Mouse (Mus musculus) stomach, embryonic 16.5 days (tissue): ENCODE results near the gene A230050P20Rik. TPM values are rescaled to one million over a fixed set of nuclear protein-coding genes. Genes with fewer than 3 reads are reported as not detected.

ENCODE experiments used
- ATAC-seq: fragments of 200-750 bp; cut with Nextera tagmentation; 2 replicates; pipeline ENCODE4 v1.8.0; 2017; ENCODE audit warnings: moderate number of reproducible peaks, moderate TSS enrichment; ENCODE audit not compliant: insufficient read depth, low FRiP score
- H3K27ac ChIP-seq: fragments of 300-500 bp; sonication (generic); 2 replicates; pipeline ENCODE4 v1.5.1; 2014; ENCODE audit warnings: low read length
- H3K27me3 ChIP-seq: fragments of 300-500 bp; sonication (generic); 2 replicates; pipeline ENCODE4 v1.6.1; 2014; ENCODE audit warnings: low read length, control low read depth, mixed read lengths; ENCODE audit not compliant: control insufficient read depth, insufficient read depth
- H3K36me3 ChIP-seq: fragments of 300-500 bp; sonication (generic); 2 replicates; pipeline ENCODE4 v1.6.1; 2014; ENCODE audit warnings: low read length; ENCODE audit not compliant: control insufficient read depth, insufficient read depth
- H3K4me1 ChIP-seq: fragments of 300-500 bp; sonication (generic); 2 replicates; pipeline ENCODE4 v1.6.1; 2014; ENCODE audit warnings: low read length, control low read depth, mixed read lengths; ENCODE audit not compliant: control insufficient read depth, insufficient read depth
- H3K4me2 ChIP-seq: fragments of 300-500 bp; sonication (generic); 2 replicates; pipeline ENCODE4 v1.6.1; 2014; ENCODE audit warnings: low read depth, low read length, mixed read lengths
- H3K4me3 ChIP-seq: fragments of 300-500 bp; sonication (generic); replicated peaks from 2 replicates; pipeline ENCODE4 v1.5.1; 2014; ENCODE audit warnings: mild to moderate bottlenecking, low read length
- H3K9ac ChIP-seq: fragments of 300-500 bp; sonication (generic); 2 replicates; pipeline ENCODE4 v1.6.1; 2014; ENCODE audit warnings: low read length
- H3K9me3 ChIP-seq: fragments of 300-500 bp; sonication (generic); replicated peaks from 2 replicates; pipeline ENCODE4 v1.6.1; 2016; ENCODE audit warnings: low read length, control low read depth; ENCODE audit not compliant: control insufficient read depth
- WGBS: fragments of 180-500 bp; shearing (Covaris S2); extraction: QIAGEN DNeasy Blood & Tissue Kit; methylation state at CpG from one replicate; pipeline ENCODE4 v1.1.7; 2014; 5-methylcytosine and 5-hydroxymethylcytosine counted together
- microRNA-seq: library from miRNA; unstranded; fragments of <30 nt; microRNA quantifications from one replicate; pipeline ENCODE4, GENCODE M21; 2016
- polyA plus RNA-seq: library from polyadenylated mRNA; unstranded; fragments of >200 nt; fragmentation: Nextera tagmentation; extraction: Ambion mirVana; gene quantifications from 2 replicates; pipeline ENCODE4 v1.2.1, GENCODE M21; 2015

Gene A230050P20Rik
- polyA plus RNA-seq, 1 experiment from 2014 or later, result 16.8 TPM

- peak within 1 kb of the TSS; percentile 72 for H3K27ac ChIP-seq
These were observed 30.1 kb downstream of the A230050P20Rik start, which contains the start of gene Eif3g for GRCm38 (mm10) chr9:20898511-20899073. Gene Eif3g, minus strand, starts transcription at chr9:20898623.

GRCm38 (mm10) chr9:20901466-20902173, 33.2 kb downstream of the A230050P20Rik start:
- no peak overlapping the region for H3K4me3 ChIP-seq
- no peaks in the 10 kb centered on the region for H3K9me3 ChIP-seq
- 0 out of 2 replicates have a peak overlapping the region, but pooled peaks have one; percentile 8 for H3K4me2 ChIP-seq
- peak overlapping the region; percentile 27; the same call in 1 of the 2 replicates for H3K27ac ChIP-seq
- 12% methylated on average over 13 of the region's 13 CpGs for WGBS
- ATAC-seq, result no peak
- H3K4me1 ChIP-seq, result peaks cover 20% of the 10 kb centered on the region
- H3K9ac ChIP-seq, result peak overlapping the region; percentile 54
- no peaks in the 10 kb centered on the region for H3K27me3 ChIP-seq
- H3K36me3 ChIP-seq, result peaks cover 9% of the 10 kb centered on the region

More at GRCm38 (mm10) chr9:20898511-20899073, 30.1 kb downstream of the A230050P20Rik start, which contains the start of gene Eif3g:
- Histone ChIP-seq H3K27me3 (no peaks in the 10 kb centered on the region), H3K4me3 (peak within 1 kb of the TSS; percentile 89), H3K9me3 (no peaks in the 10 kb centered on the region), H3K4me1 (peaks cover 20% of the 10 kb centered on the region), H3K9ac (peak within 1 kb of the TSS; percentile 96), H3K4me2 (peak within 1 kb of the TSS; percentile 83), H3K36me3 (peaks cover 18% of the 10 kb centered on the region)
- peak; percentile 87 for ATAC-seq
- WGBS, result 3% methylated on average over 34 of the region's 34 CpGs

- 21% methylated on average over 6 of the region's 6 CpGs for WGBS
- H3K4me2 ChIP-seq, result 0 out of 2 replicates have a peak overlapping the region, but pooled peaks have one; percentile 8
- H3K9ac ChIP-seq, result peak overlapping the region; percentile 54
These were observed 33.7 kb downstream of the A230050P20Rik start for GRCm38 (mm10) chr9:20902174-20902491.

GRCm38 (mm10) chr9:20909948-20910347, 41.5 kb downstream of the A230050P20Rik start:
- Histone ChIP-seq H3K9ac (no peak overlapping the region), H3K4me2 (no peak overlapping the region), H3K27me3 (no peaks in the 10 kb centered on the region), H3K4me3 (no peak overlapping the region), H3K36me3 (peaks cover 57% of the 10 kb centered on the region), H3K4me1 (no peaks in the 10 kb centered on the region), H3K9me3 (no peaks in the 10 kb centered on the region), H3K27ac (no peak overlapping the region)
- ATAC-seq, result no peak
- 94% methylated on average over 9 of the region's 9 CpGs for WGBS

More at GRCm38 (mm10) chr9:20902174-20902491, 33.7 kb downstream of the A230050P20Rik start:
- Histone ChIP-seq H3K4me3 (no peak overlapping the region), H3K4me1 (peaks cover 16% of the 10 kb centered on the region), H3K36me3 (peaks cover 13% of the 10 kb centered on the region), H3K27ac (peak overlapping the region; percentile 27; the same call in 1 of the 2 replicates), H3K27me3 (no peaks in the 10 kb centered on the region), H3K9me3 (no peaks in the 10 kb centered on the region)
- ATAC-seq, result no peak

GRCm38 (mm10) chr9:20916160-20916559, 47.7 kb downstream of the A230050P20Rik start:
- H3K9me3 ChIP-seq, result no peaks in the 10 kb centered on the region
- ATAC-seq, result peak; percentile 21; the same call in 1 of the 2 replicates
- H3K27me3 ChIP-seq, result no peaks in the 10 kb centered on the region
- no peak overlapping the region for H3K4me2 ChIP-seq
- H3K9ac ChIP-seq, result no peak overlapping the region
- no peaks in the 10 kb centered on the region for H3K4me1 ChIP-seq
- 74% methylated on average over 4 of the region's 4 CpGs for WGBS
- H3K27ac ChIP-seq, result no peak overlapping the region
- peaks cover 52% of the 10 kb centered on the region for H3K36me3 ChIP-seq
- H3K4me3 ChIP-seq, result no peak overlapping the region

- H3K27me3 ChIP-seq, result no peaks in the 10 kb centered on the region
- no peaks in the 10 kb centered on the region for H3K4me1 ChIP-seq
- H3K4me3 ChIP-seq, result no peak overlapping the region
- H3K4me2 ChIP-seq, result no peak overlapping the region
- no peaks in the 10 kb centered on the region for H3K9me3 ChIP-seq
- WGBS, result 88% methylated on average over 3 of the region's 3 CpGs
- ATAC-seq, result no peak
- no peak overlapping the region for H3K9ac ChIP-seq
- H3K27ac ChIP-seq, result no peak overlapping the region
- H3K36me3 ChIP-seq, result peaks cover 36% of the 10 kb centered on the region
These were observed 54.8 kb downstream of the A230050P20Rik start for GRCm38 (mm10) chr9:20923258-20923657.

Small RNA genes lying within 50 kb of the gene (microRNA-seq; reads per million reads assigned to microRNA genes)
- not detected for gene Mir7081

Other genes starting within 250 kb of the A230050P20Rik start
- gene Ubl5, start 225.8 kb upstream of the A230050P20Rik start, polyA plus RNA-seq, result 345 and 393 TPM in 2 replicates
- 15.5 and 17.8 TPM in 2 replicates for gene Fbxl12, start 223.9 kb upstream of the A230050P20Rik start, polyA plus RNA-seq
- 40.7 and 41.6 TPM in 2 replicates for gene Pin1, start 216.5 kb upstream of the A230050P20Rik start, polyA plus RNA-seq
- 7.4 and 8.3 TPM in 2 replicates for gene Olfm2, start 122.3 kb upstream of the A230050P20Rik start, polyA plus RNA-seq
- 3.1 and 3.3 TPM in 2 replicates for gene Col5a3, start 53.6 kb upstream of the A230050P20Rik start, polyA plus RNA-seq
- gene Rdh8, start 50.1 kb upstream of the A230050P20Rik start, polyA plus RNA-seq, result not detected in 2 replicates
- 8.2 and 9.1 TPM in 2 replicates for gene Angptl6, start 11.1 kb downstream of the A230050P20Rik start, polyA plus RNA-seq
- 74.6 and 77.5 TPM in 2 replicates for gene Ppan, start 19.5 kb downstream of the A230050P20Rik start, polyA plus RNA-seq
- 272 and 293 TPM in 2 replicates for gene Eif3g, start 30.0 kb downstream of the A230050P20Rik start, polyA plus RNA-seq
- 75.5 and 75.7 TPM in 2 replicates for gene Dnmt1, start 91.2 kb downstream of the A230050P20Rik start, polyA plus RNA-seq
- 38.2 and 39.9 TPM in 2 replicates for gene S1pr2, start 108.1 kb downstream of the A230050P20Rik start, polyA plus RNA-seq
- gene Mrpl4, start 134.1 kb downstream of the A230050P20Rik start, polyA plus RNA-seq, result 131 and 141 TPM in 2 replicates
- 15.0 and 16.3 TPM in 2 replicates for gene Icam1, start 147.3 kb downstream of the A230050P20Rik start, polyA plus RNA-seq
- gene Icam4, start 160.7 kb downstream of the A230050P20Rik start, polyA plus RNA-seq, result 5.9 and 8.6 TPM in 2 replicates
- 0.14 and 0.15 TPM in 2 replicates for gene Icam5, start 163.4 kb downstream of the A230050P20Rik start, polyA plus RNA-seq
- gene Zglp1, start 198.5 kb downstream of the A230050P20Rik start, polyA plus RNA-seq, result 0.46 and 0.89 TPM in 2 replicates
- 0.26 and 0.49 TPM in 2 replicates for gene Gm49373, start 204.5 kb downstream of the A230050P20Rik start, polyA plus RNA-seq
- 48.7 and 49.7 TPM in 2 replicates for gene Fdx1l, start 205.0 kb downstream of the A230050P20Rik start, polyA plus RNA-seq
- gene Gm38431, start 223.4 kb downstream of the A230050P20Rik start, polyA plus RNA-seq, result 1.2 and 2.1 TPM in 2 replicates
- gene Raver1, start 223.4 kb downstream of the A230050P20Rik start, polyA plus RNA-seq, result 40.3 and 40.8 TPM in 2 replicates